Mouse (Mus musculus): Measurements from ENCODE around the gene Lamb3. TPM values are rescaled to one million over a fixed set of nuclear protein-coding genes. Genes with fewer than 3 reads are reported as not detected.

Lamb3 gene
- total RNA-seq, 2 experiments from 2014 or later = 0.98 to 2.2 TPM

DNA sequence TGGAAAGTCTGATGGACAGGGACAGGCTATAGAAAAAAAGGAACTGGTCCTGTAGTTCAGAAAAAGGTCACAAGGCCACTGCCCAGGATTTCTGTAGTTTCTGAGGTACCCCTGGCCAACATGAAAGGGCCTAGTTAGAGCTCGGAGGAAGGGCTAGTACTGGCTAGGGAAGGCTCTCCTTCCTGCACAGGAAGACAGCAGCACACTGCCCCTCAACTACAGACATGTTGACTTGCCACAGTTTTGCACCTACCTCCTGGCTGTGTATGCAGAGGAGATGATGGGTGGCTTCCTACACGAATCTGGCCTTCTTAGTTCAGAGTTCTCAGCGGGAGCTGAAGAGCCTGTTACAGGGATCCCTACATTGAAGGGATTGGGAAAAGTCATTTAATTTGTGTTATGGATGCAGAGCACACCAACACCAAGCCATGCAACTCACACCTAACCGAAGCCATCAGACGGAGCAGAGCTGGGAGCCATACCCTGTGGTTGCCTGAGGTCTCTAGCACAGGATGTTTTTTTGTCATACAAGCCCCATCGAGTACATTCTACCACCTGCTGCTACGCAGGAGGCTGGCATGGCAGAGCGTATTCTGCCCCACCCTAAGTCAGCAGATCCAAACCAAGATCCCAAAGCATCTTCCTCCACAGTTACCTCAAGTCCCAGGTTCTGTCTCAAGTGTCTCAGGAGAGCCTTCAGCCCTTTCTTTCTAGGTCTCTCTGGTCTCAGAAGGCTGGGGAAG is 6.7 kb upstream of the Lamb3 start:
- no peak for DNase-seq (ENCODE audit: low spot score in 2 of 2)

DNA sequence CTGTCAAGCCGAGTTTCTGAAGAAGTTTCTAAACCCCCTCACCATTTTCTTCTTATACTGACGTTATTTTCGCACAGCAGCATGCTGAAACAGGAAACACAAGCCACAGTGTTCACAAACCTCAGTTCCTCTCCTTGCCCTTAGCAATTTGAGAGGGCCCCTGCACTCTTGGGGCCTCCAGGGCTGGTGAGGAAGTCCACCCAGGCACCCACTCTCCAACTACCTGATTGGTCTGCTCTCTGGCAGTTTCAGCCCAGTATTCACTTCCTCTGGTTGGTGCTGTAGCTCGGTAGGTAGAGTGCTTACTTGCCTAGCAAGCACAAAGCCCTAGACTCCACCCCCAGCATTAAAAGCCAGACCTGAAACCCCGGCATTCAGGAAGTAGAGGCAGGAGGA is 6.1 kb upstream of the Lamb3 start, which contains the start of gene Traf3ip3:
Gene Traf3ip3 (minus strand): TSS at position 321 of the 396 bp plus-strand sequence.
- no peak for DNase-seq (ENCODE audit: low spot score in 2 of 2)

DNA sequence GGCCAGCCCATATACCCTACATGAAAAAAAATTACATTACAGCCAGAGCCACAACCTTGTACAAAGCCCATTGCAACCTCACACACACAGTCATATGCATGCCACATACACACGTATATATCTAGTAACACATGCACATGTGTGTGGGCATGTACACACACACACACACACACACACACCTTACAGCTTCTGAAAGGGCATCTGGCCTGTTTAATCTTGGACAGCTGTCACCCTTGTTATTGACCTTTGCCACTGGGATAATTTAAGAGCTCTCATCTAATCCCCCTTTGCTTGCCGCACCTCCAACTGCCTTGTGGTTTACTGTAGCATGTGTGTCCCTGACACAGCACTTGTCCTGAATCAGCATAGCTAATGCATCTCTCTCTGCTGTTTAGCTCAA is 3.7 kb upstream of the Lamb3 start:
- no peak for DNase-seq (ENCODE audit: low spot score in 2 of 2)

DNA sequence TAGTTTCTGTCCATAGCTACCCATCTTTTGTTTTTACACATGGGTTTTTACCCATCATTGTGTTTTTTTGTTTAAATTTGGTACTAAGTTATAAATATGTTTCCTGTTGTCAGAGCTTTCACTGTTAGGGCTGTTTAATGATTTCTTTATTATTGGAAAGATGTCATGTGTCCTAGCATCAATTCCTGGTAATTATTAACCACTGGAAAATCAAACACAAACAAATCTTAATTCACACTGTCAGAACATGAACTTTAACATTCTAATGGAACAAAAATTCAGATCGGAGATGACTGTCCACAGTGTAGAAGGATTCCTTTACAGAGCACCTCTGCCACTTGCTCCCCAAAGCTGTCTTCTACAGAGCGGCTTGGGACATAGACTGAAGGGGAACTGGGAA is 2.1 kb upstream of the Lamb3 start:
- no peak for DNase-seq (ENCODE audit: low spot score in 2 of 2)

DNA sequence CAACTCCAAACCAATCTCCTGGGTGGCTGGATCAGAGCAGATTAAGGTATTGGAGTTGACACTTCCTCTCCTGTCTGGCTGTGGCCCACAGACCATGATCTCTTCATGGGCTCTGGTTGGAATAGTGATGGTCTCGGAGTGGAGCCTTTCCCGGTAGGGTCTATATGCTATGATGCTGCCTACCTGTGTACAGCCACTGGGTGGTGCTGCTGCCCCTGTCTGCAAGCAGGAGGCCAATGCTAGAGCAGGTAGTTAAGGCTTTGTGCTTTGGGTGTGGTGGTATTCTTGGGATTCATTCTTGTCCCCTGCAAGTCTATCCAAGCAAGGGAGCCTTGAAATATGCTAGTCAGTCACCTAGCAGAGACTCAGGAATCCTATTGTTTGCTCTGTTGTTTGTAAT is 679 bp downstream of the Lamb3 start:
- peak; percentile 69 to 70 for DNase-seq (ENCODE audit: low spot score in 2 of 2)

DNA sequence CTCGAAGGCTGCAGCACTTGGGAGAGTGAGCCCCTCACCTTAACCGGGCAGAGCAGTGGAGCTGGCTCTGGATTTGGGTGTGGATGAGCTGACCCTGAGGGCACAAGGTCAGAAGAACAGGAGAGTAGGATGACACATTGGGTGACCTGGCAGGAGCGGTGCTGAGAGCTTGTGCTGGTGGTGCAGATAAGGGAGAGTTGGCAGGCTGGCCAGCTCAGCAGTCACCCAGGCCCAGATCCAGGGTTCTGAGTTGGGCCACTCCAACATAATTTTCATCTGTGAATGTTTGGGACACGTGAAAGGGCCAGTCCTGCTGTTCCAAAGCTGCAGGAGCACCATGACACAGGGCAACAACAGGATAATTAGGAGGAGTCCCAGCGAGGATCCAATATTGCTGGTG is 3.9 kb downstream of the Lamb3 start:
- DNase-seq (ENCODE audit: low spot score in 2 of 2) = no peak

DNA sequence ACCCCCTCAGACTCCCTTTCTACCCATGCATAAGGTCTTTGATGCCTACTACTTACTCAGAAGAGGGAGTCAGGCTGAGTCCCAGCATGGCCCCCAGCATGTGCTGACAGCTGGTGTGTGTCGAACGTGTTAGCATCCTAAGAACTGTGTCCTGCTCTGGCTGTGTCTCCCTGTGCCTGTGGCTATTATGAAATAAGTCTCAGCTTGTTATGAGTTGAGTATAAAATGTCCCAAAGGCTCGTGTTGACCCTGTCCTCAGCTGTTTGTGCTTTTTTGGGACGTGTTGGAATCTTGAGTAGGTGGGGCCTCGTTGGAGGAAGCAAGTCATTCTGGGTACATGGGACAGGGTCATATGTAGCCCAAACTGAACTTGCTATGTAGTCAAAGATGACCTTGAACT is 6.6 kb downstream of the Lamb3 start:
- DNase-seq (ENCODE audit: low spot score in 2 of 2) = no peak

DNA sequence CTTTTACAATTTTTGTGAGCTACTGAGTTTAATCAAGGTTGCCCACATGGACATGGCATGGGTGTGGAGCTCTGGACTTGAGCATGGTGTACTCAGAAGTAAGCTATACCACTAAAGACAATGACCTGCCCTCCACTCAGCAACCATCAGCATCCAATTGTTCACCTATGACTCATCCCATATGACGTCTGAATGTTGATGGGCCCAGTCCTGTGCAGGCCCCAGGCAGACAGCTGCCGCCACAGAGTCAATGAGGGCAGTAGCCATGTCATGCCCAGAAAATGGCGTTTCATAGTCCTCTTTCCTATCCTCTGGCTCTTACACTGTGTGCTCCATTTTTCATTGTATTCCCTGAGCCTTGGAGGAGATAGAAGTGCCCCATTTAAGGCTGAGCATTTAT is 8.5 kb downstream of the Lamb3 start:
- DNase-seq (ENCODE audit: low spot score in 2 of 2) = no peak

DNA sequence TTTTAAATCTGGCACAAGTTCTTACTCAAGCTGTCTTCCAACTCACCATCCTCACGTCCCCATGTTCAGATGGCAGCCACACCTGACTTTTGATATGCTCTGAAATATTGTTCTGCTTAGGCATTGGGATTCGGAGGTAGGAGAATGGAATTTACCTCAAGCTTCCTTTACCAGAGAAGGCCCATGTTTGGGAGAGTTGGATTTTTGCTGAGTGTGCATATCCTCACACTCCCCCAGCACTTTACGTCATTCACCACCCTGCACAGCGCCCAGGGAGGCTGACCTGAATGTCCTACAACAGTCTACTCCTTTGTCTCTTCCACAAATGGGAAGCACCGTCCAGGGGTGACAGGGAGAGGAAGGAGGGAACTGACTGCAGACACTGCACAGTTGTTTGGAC is 12.9 kb downstream of the Lamb3 start:
- DNase-seq (ENCODE audit: low spot score in 2 of 2) = no peak

DNA sequence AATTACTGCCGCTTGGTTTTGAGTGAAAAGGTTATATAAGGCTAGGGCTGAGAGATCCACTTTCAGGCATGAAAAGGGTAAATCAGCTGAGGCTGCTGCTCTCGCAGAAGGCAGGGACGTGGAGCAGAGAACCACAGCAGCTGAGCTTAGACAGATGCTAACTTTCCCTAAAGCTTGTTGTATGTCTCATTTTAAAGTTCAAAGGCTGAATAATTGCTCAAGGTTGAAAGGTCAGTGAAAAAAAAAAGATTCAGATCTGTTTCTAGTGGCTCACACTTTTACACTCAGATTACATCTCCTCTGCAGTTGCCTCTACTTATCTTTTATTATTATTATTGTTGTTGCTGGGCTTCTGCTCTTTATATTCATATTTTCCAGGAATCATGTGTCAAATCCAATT is 18.0 kb downstream of the Lamb3 start:
- no peak for DNase-seq (ENCODE audit: low spot score in 2 of 2)

DNA sequence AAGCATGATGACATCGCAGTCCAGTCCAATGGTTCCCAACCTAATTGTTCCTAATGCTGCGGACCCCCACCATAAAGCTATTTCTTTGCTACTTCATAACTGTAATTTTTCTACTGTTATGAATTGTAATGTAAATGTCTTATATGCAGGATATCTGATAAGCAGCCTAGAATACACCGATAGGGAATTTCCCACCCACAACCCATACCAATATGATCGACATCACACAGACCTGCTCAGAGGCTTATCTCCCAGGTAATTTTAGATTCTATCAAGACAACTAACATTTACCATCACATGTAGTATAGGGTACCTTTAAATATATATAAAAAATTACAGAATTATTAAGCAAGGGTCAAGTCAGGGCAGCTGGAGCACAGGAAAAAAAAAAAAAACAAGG is 18.6 kb downstream of the Lamb3 start:
- DNase-seq (ENCODE audit: low spot score in 2 of 2) = no peak

DNA sequence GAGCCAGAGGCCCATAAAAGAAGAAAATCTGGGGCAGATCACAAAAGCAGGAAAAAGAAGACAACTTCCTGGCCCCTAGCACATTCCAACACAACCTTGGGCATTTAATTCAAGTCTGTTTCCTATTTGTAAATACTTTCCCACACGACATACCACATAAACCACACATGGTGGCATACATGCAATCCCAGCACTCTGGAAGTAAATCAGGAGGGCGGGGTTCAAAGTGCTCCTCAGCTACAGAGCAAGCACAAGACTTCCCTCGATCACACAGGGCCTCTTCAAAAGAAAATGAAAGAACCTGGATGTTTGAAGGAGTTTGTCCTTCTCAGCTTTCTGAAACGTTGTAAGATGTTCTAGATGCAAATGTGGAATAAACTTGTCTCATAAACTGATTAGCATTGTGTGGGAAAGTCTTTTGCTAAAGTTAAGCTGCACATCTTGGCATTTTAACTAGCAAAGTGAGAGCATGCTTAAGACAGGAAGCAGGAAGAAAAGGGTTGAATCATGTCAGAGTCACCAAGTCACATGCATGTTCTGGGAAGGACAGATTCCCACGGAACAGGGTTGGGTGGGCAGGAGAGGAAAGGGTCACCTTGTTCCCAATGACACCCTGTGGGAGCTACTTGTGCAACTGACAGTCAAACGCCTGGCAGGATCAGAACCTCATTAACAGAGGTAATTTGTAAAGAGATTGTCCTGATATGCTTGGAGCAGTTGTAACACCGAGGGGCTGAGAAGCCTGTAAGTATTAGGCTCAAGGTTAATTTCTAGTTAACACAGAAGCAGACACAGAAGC is 19.4 kb downstream of the Lamb3 start:
- DNase-seq (ENCODE audit: low spot score in 2 of 2) = no peak

DNA sequence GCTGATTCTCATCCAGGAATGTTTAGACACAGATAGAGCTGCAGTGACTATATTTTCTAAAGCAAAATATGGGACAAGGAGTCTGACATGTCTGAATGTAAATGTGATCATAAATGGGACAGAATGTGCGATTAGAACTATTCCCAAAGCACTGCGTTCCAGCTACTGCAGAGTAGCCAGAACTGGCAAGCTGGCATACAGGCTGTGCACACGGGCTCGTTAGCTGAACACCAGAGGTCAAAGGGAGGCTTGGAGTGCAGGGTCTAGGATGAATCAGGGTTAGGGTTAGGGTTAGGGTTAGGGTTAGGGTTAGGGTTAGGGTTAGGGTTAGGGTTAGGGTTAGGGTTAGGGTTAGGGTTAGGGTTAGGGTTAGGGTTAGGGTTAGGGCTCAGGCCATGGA is 20.0 kb downstream of the Lamb3 start:
- DNase-seq (ENCODE audit: low spot score in 2 of 2) = no peak

DNA sequence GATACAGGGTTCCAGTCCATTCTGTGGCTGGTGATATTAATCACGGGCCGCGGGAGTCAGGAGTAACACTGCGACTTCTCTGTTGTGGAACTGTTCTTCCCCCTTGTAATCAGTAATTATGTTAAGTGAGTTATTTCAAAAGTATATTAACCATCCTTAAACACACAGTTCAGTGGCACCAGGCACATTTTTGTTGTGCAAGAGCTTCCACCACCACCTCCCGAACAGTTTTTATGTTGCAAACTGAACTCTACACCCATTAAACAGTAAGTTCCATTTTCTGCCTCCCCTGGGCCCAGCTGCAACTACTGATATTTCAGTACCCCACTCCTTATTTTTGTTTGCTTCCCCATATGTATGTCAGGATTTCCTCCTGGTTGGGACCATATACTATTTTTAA is 22.1 kb downstream of the Lamb3 start:
- DNase-seq (ENCODE audit: low spot score in 2 of 2) = no peak

DNA sequence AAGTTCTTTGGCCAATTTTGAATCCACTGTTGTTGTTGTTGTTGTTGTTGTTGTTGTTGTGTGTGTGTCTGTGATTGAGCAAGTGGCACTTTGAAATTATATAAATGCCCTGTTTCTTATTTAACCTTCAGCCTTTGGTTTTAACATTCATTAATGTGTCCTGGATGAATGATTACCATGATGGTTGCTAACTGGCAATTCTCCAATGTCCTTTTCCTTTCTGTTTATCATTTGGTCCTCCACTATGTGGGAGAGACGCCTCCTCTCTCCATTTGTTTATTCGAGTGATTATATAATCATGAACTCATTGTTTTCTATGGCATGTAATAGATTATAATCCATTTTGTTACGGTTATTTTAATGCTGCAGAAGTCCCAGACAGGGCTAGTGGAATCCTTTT is 23.0 kb downstream of the Lamb3 start:
- no peak for DNase-seq (ENCODE audit: low spot score in 2 of 2)

DNA sequence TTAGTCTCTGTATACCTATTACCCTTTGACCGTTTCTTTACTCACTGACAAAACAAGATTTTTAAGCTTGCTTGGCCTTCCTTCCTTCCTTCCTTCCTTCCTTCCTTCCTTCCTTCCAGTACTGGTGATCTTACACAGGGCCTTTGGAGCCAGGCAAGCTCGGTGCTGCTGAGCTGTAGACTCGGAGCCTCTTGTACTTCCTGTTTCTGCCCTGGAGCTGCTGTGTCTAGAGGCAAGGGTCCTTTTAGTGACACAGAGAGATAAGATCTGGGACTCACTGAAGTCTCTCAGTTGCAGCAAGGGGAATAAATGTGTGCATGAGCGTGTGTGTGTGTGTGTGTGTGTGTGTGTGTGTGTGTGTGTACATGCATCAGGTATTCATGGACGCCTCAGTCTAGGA is 23.4 kb downstream of the Lamb3 start:
- DNase-seq (ENCODE audit: low spot score in 2 of 2) = no peak

DNA sequence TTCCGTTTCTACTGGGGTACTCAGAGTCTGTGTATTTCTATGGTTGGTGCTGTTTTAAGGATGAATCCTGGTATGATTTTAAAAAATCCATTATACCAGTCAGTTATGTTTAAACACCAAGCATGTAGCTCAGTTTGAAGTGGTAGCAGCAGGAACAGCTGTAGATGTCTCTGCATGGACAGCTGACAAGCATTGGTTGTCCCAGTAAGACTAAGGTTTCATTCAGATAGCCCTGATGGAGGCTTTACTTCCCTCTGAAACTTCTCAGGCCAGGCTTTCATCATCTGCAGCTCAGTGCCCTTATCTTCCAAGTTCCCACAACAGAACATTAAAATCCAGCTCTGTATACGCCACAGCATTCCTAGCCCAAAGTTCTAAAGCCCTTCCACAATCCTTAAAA is 25.2 kb downstream of the Lamb3 start:
- no peak for DNase-seq (ENCODE audit: low spot score in 2 of 2)

DNA sequence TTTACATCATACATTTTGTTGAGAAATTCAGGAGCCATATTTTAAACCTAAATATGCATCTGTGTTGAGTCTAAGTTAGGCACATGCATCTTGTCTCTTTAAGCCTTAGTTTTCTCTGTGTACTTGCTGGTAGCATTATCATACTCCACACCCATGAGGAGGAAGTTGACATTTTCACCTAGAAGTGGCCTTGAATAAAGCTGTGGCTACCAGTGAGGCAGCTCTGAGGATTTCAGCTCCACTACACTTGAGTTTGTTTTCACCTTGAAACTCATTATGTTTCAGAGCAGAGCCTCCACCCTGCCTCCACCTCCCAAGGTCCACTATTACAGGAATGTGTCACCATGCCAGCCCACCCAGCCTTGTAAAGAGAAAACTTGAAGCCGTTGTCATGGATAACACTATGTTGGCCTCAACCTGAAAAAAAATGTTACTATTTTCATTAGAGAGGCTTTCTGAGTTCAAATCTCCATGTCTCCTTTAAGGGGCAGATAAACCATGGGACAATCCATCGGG is 26.7 kb downstream of the Lamb3 start:
- no peak for DNase-seq (ENCODE audit: low spot score in 2 of 2)

DNA sequence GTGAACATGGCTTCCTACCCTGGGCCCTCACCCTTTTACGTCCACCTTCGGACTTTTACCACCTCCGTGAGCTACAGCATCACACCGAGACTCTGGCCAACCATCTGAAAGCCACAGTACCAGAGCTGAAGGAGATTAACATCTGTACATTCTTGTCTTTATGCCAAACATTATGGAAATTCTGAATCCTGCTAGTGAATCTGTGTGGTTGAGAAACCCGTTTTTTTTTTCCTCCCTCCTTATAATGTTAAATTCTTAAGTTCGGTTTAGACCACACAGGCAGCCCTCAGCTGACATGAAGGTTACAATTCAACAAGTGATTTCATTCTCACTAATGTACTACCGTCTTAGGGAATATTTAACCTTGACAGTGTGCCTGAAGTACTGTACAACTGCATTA is 27.4 kb downstream of the Lamb3 start:
- DNase-seq (ENCODE audit: low spot score in 2 of 2) = no peak

DNA sequence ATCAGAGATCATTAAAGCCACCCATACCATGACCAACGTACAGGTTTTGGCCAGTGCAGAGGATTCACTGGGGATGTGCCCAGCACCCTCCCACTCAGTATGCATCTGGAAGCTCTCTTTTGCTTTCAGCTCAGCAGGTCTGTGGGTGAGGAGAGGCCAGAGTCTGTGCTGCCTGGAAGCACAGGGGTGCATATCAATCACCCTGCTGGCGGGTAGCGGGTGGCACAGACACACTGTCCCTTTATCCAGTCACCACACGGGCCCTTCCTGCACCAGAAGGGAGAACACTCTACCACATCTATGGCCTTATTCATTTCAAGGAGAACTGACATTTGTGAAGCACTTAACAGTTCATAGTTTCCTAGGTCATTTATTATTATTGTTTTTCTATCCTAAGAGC is 30.9 kb downstream of the Lamb3 start:
- no peak for DNase-seq (ENCODE audit: low spot score in 2 of 2)

DNA sequence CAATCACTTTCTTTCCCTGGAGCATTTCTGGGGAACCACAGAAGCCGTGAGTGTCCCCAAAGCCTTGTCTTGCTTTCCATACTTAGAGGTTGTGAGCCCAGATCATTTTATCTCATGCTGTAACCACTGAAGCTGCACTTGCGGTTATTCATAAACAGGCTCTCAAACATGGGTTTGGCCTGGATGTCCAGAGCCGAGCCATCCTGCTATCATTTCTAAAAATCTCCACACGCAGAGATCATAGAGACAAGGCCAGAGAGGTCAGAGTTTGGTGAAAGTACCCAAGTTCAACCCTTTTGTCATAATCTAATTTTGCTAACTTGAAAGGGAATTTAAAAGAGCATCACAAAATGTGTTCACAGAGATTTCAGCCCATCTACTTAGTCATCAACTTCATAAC is 33.9 kb downstream of the Lamb3 start:
- no peak for DNase-seq (ENCODE audit: low spot score in 2 of 2)

DNA sequence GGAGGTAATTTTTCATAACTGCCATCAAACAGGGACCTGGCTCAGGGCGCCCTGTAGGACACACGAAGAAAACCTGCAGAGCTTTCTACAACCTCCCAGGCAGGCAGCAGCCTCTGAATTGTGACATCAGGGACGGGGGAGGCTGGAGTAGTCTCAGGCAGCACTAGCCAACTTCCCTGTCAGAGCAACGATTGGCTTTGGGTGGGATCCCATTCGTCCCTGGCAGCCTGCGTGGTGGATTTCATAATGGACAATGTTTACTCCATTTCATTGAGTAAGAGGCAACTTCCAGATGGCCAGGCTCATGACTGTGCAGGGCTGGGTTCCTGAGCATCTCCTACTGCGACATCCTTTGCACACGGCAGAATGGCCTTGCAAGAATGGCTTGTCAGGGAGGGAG is 34.7 kb downstream of the Lamb3 start:
- DNase-seq (ENCODE audit: low spot score in 2 of 2) = peak; percentile 84 to 90

DNA sequence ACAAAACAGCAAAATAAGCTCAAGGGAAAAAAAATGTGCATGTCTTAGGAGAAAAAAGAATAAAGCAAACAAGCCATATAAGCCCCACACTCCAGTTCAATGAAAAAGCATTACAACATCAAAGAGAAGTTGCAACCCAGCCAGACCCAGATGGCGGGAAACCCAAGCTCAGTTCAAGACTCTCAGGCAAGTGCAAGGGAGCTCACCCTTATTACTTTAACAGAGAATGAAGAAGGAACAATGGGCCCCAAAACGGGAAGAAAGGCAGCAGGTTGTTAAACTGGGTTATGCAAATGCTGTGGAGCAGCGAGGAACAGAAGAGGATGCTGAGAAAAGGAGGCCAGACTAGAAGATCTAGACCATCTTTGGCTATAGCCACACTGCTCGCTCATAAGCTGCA is 35.4 kb downstream of the Lamb3 start:
- DNase-seq (ENCODE audit: low spot score in 2 of 2) = no peak
